Mouse (Mus musculus): ENCODE results near the gene C5ar1. TPM values are rescaled to one million over a fixed set of nuclear protein-coding genes. Genes with fewer than 3 reads are reported as not detected.

C5ar1 gene
- polyA plus RNA-seq, 1 experiment from 2014 or later: 0.79 TPM

DNA sequence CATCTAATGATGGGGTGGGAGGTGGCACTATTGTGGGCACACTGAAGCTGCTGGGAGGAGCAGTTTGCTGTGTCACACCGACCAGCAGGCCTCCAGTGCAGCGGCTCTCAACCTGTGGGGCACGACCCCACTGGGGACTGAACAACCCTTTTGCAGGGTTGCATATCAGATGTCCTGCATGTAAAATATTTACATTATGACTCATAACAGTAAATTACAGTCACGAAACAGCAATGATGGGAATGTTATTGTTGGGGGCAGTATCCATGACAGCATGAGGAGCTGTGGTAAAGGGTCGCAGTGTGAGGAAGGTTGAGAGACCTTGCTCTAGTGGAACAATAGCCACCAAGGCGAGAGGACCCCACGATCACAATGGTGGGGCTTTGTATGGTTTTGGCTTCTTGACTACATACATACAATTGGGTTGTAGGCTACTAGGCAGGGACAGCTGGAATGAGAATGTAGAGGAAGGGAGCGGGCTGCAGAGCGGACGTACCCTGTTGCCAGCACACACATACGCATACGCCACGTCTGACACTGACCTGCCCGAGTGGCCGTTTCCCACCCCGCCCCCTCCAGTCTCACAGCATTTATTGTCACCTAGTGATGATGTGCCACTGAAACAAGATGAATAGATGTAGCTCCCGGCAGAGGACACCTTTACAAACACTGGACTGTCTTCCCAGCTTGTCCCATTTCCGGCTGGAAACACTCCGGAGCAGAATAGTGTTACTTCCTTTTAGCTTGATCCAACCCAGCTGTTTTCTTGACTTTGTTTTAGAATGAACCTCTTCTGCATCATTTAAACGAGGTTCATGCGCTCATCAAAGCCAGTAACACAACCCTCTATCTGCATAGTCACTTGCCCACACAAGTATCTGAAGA lies 50.3 kb downstream of the C5ar1 start:
- H3K4me2 ChIP-seq (replicated peaks): no peak overlapping the region
- no peak for ATAC-seq (ENCODE audit: low FRiP score)
- H3K9me3 ChIP-seq (replicated peaks): no peaks in the 10 kb centered on the region
- no peak overlapping the region for H3K4me3 ChIP-seq
- H3K36me3 ChIP-seq: peaks cover 96% of the 10 kb centered on the region
- H3K9ac ChIP-seq: no peak overlapping the region
- H3K27me3 ChIP-seq: no peaks in the 10 kb centered on the region
- H3K27ac ChIP-seq: no peak overlapping the region
- H3K4me1 ChIP-seq: no peaks in the 10 kb centered on the region
- 91% methylated on average over 21 of the region's 21 CpGs for WGBS

DNA sequence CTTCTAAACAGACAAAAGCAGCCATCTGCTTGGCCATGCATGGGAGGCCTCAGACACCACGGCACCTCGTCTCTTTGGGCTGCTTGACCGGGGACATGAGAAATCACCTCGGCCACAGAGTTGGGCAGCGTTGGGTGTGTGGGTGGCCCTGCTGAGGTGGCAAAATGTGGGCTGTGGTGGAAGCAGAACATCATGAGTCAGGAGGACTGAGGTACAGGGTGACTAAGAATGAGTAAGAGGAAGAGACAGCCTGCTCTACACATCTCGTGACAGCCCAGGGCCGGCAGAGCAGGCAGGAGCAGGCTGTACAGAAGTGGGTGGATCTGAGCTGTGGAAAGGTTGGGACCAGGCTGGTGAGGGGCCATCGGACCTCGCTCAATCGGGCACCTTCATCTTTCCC lies 51.8 kb downstream of the C5ar1 start:
- H3K9me3 ChIP-seq (replicated peaks): no peaks in the 10 kb centered on the region
- no peaks in the 10 kb centered on the region for H3K4me1 ChIP-seq
- 0 out of 2 replicates have a peak overlapping the region, but pooled peaks have one; percentile 24 for H3K9ac ChIP-seq
- 84% methylated on average over 10 of the region's 10 CpGs for WGBS
- ATAC-seq (ENCODE audit: low FRiP score): no peak
- no peak overlapping the region for H3K4me3 ChIP-seq
- H3K4me2 ChIP-seq (replicated peaks): no peak overlapping the region
- H3K27me3 ChIP-seq: no peaks in the 10 kb centered on the region
- peaks cover 95% of the 10 kb centered on the region for H3K36me3 ChIP-seq
- no peak overlapping the region for H3K27ac ChIP-seq

DNA sequence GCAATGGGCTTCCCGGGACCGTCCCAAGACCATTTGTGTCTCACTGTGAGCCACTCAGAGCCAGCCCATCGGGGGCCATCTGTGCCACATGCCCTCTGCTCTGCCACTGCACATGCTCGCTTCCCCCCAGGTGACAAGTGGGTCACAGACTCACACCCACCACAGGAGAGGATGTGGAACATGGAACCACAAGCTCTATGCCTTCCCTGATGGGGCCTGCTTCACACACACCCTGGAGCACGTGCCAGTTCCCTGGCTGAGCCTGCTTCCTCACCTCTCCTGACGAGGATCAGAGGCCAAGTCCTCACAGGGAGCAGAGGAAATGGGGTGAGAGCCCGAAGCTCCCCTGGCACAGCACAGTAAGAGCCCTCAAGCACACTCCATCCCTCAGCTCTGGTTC lies 52.3 kb downstream of the C5ar1 start:
- Histone ChIP-seq H3K27me3 (no peaks in the 10 kb centered on the region), H3K4me1 (no peaks in the 10 kb centered on the region), H3K4me2 (replicated peaks) (no peak overlapping the region), H3K9ac (0 out of 2 replicates have a peak overlapping the region, but pooled peaks have one; percentile 24), H3K4me3 (no peak overlapping the region), H3K36me3 (peaks cover 95% of the 10 kb centered on the region), H3K9me3 (replicated peaks) (no peaks in the 10 kb centered on the region), H3K27ac (no peak overlapping the region)
- WGBS: 88% methylated on average over 7 of the region's 7 CpGs
- no peak for ATAC-seq (ENCODE audit: low FRiP score)

DNA sequence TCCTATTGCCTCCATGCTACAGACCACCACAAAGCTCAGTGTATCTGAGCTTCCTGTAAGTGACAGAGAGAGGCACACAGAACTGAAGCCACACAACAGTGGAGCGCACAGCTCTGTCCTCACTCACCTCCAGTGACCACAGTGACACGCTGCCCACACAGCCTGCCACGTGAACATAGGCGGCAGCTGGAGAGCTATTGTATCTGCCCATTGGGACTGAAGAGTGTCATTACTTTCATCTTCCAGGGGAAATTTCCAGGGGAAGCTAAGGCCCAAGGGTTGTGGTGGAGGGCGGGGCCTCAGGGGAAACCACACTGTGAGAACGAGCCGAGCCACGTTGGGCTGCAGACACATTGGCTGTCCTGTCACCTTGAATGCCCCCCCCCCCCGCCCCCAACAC lies 54.5 kb downstream of the C5ar1 start:
- H3K36me3 ChIP-seq: peaks cover 95% of the 10 kb centered on the region

DNA sequence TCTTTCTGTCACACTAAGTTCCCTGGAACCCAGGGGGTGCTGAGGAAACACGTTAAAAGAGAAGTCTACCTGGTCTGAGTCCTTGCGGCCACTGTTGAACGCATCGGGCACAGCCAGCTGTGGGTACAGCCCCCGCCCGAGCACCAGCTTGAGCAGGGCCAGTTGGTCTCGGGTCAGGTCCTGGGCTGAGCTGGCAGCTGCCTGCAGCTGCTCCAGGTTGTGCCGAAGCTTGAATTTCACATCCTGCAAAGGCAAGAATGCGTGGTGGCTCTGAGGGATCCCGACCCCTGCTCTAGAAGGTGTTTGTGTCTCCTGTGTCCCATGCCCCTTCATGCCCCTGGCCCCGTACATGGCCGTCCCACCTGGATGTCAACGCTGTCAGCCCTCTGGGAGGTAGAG lies 55.8 kb downstream of the C5ar1 start:
- no peaks in the 10 kb centered on the region for H3K4me1 ChIP-seq
- no peaks in the 10 kb centered on the region for H3K9me3 ChIP-seq (replicated peaks)
- H3K4me2 ChIP-seq (replicated peaks): no peak overlapping the region
- no peak for ATAC-seq (ENCODE audit: low FRiP score)
- H3K4me3 ChIP-seq: no peak overlapping the region
- no peak overlapping the region for H3K27ac ChIP-seq
- 91% methylated on average over 13 of the region's 13 CpGs for WGBS
- no peaks in the 10 kb centered on the region for H3K27me3 ChIP-seq
- H3K9ac ChIP-seq: no peak overlapping the region
- H3K36me3 ChIP-seq: peaks cover 95% of the 10 kb centered on the region

More for the DNA sequence above, 54.5 kb downstream of the C5ar1 start:
- Histone ChIP-seq H3K27me3 (no peaks in the 10 kb centered on the region), H3K4me2 (replicated peaks) (no peak overlapping the region), H3K4me1 (no peaks in the 10 kb centered on the region), H3K9ac (no peak overlapping the region), H3K4me3 (no peak overlapping the region), H3K27ac (no peak overlapping the region), H3K9me3 (replicated peaks) (no peaks in the 10 kb centered on the region)
- 77% methylated on average over 9 of the region's 9 CpGs for WGBS
- no peak for ATAC-seq (ENCODE audit: low FRiP score)

DNA sequence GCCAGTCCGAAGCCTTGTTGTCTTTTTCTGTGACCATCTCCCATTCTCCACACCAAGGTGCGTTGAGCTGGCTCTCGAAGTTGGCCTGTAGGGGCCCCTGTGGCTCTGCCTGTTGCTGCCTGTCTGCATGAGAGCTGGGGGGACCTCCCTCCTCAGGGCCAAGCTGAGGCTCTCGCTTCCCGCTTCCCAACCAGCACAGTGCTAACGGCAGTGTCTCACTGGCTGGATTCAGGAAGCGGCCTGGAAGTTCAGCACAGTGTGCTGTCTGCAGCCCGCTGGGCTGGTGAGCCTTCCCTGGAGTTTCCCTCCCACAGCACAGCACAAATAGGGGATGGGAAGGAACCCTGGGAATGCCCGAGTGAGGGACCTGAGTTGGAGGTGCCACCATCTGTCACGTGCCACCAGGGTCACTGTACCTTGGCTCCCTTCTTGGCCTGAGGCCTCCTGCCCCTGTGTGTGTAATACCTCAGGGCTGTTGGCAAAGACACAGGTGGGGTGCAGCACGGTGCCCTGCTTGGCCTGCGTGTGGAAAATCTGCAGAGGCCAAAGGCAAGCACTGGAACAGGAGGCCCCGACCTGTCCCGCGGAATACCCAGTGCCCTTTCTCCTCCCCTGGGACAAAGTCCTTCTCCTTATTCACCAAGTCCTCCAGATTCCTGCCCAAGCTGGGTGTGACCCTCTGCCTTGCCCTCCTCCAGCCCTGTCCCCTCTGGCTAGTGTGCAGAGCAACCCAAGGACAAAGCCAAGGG lies 56.4 kb downstream of the C5ar1 start:
- no peaks in the 10 kb centered on the region for H3K9me3 ChIP-seq (replicated peaks)
- no peak overlapping the region for H3K27ac ChIP-seq
- no peak for ATAC-seq (ENCODE audit: low FRiP score)
- H3K4me1 ChIP-seq: no peaks in the 10 kb centered on the region
- H3K4me3 ChIP-seq: no peak overlapping the region
- H3K36me3 ChIP-seq: peaks cover 98% of the 10 kb centered on the region
- WGBS: 85% methylated on average over 15 of the region's 15 CpGs
- H3K27me3 ChIP-seq: no peaks in the 10 kb centered on the region
- no peak overlapping the region for H3K9ac ChIP-seq
- H3K4me2 ChIP-seq (replicated peaks): no peak overlapping the region

DNA sequence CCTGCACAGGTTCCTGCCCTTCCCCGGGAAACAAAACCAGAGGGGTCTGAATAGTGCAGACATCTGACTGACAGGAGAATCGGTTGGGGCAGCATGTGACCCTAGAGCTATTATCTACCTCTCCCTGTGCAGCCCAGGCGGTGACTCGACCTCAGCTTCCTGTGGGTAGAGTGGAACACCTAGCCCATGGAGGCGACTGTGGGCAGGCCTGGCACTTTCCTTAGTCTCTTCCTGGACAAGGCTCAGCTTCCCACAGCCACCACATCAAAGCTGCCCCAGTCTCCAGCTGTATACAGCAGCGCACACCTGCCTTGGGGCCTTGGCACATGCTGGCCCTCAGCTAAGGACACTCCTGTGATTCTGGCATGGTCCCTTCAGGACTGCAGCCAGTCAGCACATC lies 58.2 kb downstream of the C5ar1 start:
- 87% methylated on average over 6 of the region's 6 CpGs for WGBS

DNA sequence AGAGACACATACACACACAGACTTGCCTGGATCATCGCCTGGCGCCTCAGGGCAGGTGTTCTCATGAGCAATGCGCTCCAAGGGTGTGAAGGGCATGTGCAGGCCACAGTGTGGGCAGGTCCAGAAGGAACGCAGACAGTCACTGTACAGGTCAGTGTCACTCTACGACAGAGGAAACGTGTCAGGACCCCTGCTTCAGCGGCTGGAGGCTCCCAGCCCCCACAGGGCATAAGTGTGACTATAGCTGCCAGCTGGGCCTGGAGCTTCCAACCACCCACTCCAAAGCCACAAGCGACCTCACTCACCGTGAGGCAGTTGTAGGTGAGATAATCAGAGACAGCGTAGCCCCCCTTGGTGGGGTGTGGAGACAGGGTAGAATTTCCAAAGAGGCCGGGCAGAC lies 60.8 kb downstream of the C5ar1 start:
- no peak overlapping the region for H3K4me3 ChIP-seq
- WGBS: 89% methylated on average over 11 of the region's 11 CpGs

More for the DNA sequence above, 58.2 kb downstream of the C5ar1 start:
- ATAC-seq (ENCODE audit: low FRiP score): no peak
- no peaks in the 10 kb centered on the region for H3K9me3 ChIP-seq (replicated peaks)
- no peaks in the 10 kb centered on the region for H3K27me3 ChIP-seq
- peaks cover 98% of the 10 kb centered on the region for H3K36me3 ChIP-seq
- no peak overlapping the region for H3K4me3 ChIP-seq
- no peak overlapping the region for H3K9ac ChIP-seq
- no peaks in the 10 kb centered on the region for H3K4me1 ChIP-seq
- H3K4me2 ChIP-seq (replicated peaks): no peak overlapping the region
- no peak overlapping the region for H3K27ac ChIP-seq

DNA sequence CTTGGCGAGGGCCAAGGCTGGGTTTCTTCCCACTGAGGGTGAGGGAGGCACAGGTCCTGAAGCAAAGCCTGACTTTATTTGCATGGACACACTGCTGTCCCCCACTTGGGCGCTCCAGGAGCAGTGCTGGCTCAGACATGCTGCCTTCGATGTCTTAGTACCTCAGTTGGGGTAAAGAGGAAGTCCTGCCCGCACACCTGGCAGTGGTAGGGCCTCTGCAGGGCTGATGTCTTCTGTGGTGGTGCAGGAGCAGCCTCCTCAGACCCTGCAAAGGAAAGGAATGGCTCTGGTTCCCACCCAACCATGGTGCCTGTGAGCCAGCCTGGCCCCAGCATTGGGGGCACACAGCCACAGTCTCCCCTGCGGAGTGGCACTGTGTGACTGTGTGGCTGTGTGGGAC lies 62.2 kb downstream of the C5ar1 start:
- no peak overlapping the region for H3K4me2 ChIP-seq (replicated peaks)
- H3K4me3 ChIP-seq: no peak overlapping the region
- peak overlapping the region; percentile 8; the same call in 1 of the 2 replicates for H3K9ac ChIP-seq
- no peaks in the 10 kb centered on the region for H3K9me3 ChIP-seq (replicated peaks)
- 0 out of 2 replicates have a peak, but pooled peaks cover 2% of the 10 kb centered on the region for H3K4me1 ChIP-seq
- WGBS: 87% methylated on average over 5 of the region's 5 CpGs
- no peak for ATAC-seq (ENCODE audit: low FRiP score)
- no peaks in the 10 kb centered on the region for H3K27me3 ChIP-seq
- H3K27ac ChIP-seq: no peak overlapping the region
- H3K36me3 ChIP-seq: peaks cover 70% of the 10 kb centered on the region

More for the DNA sequence above, 60.8 kb downstream of the C5ar1 start:
- Histone ChIP-seq H3K4me2 (replicated peaks) (no peak overlapping the region), H3K36me3 (peaks cover 84% of the 10 kb centered on the region), H3K27me3 (no peaks in the 10 kb centered on the region), H3K9ac (no peak overlapping the region), H3K4me1 (no peaks in the 10 kb centered on the region), H3K9me3 (replicated peaks) (no peaks in the 10 kb centered on the region), H3K27ac (no peak overlapping the region)
- ATAC-seq (ENCODE audit: low FRiP score): no peak

Other genes with a start within 250 kb of the C5ar1 start
- gene Bicra, start 211.6 kb downstream of the C5ar1 start, polyA plus RNA-seq (2016; fragmentation: Nextera tagmentation; extraction: Ambion mirVana): 10.3 and 10.7 TPM in 2 replicates
- 0.05 and 0.07 TPM in 2 replicates for gene Zfp541, start 197.7 kb downstream of the C5ar1 start, polyA plus RNA-seq (2016; fragmentation: Nextera tagmentation; extraction: Ambion mirVana)
- 182 and 191 TPM in 2 replicates for gene Napa, start 161.1 kb downstream of the C5ar1 start, polyA plus RNA-seq (2016; fragmentation: Nextera tagmentation; extraction: Ambion mirVana)
- gene Kptn, start 139.6 kb downstream of the C5ar1 start, polyA plus RNA-seq (2016; fragmentation: Nextera tagmentation; extraction: Ambion mirVana): 30.9 and 31.5 TPM in 2 replicates
- 1.1 and 1.3 TPM in 2 replicates for gene Slc8a2, start 129.7 kb downstream of the C5ar1 start, polyA plus RNA-seq (2016; fragmentation: Nextera tagmentation; extraction: Ambion mirVana)
- 136 and 138 TPM in 2 replicates for gene Meis3, start 84.5 kb downstream of the C5ar1 start, polyA plus RNA-seq (2016; fragmentation: Nextera tagmentation; extraction: Ambion mirVana)
- gene Dhx34, start 37.5 kb downstream of the C5ar1 start, polyA plus RNA-seq (2016; fragmentation: Nextera tagmentation; extraction: Ambion mirVana): 16.9 and 19.2 TPM in 2 replicates
- not detected in 2 replicates for gene C5ar2, start 15.4 kb downstream of the C5ar1 start, polyA plus RNA-seq (2016; fragmentation: Nextera tagmentation; extraction: Ambion mirVana)
- gene Inafm1, start 14.1 kb upstream of the C5ar1 start, polyA plus RNA-seq (2016; fragmentation: Nextera tagmentation; extraction: Ambion mirVana): 23.3 and 25.4 TPM in 2 replicates
- gene Ccdc9, start 27.3 kb upstream of the C5ar1 start, polyA plus RNA-seq (2016; fragmentation: Nextera tagmentation; extraction: Ambion mirVana): 43.4 and 46.7 TPM in 2 replicates
- gene Bbc3, start 48.9 kb upstream of the C5ar1 start, polyA plus RNA-seq (2016; fragmentation: Nextera tagmentation; extraction: Ambion mirVana): 20.0 and 21.1 TPM in 2 replicates
- 307 and 311 TPM in 2 replicates for gene Sae1, start 128.3 kb upstream of the C5ar1 start, polyA plus RNA-seq (2016; fragmentation: Nextera tagmentation; extraction: Ambion mirVana)
- 26.4 and 30.0 TPM in 2 replicates for gene Zc3h4, start 141.4 kb upstream of the C5ar1 start, polyA plus RNA-seq (2016; fragmentation: Nextera tagmentation; extraction: Ambion mirVana)
- 52.6 and 55.9 TPM in 2 replicates for gene Tmem160, start 193.2 kb upstream of the C5ar1 start, polyA plus RNA-seq (2016; fragmentation: Nextera tagmentation; extraction: Ambion mirVana)
- 1.2 and 1.7 TPM in 2 replicates for gene Npas1, start 218.2 kb upstream of the C5ar1 start, polyA plus RNA-seq (2016; fragmentation: Nextera tagmentation; extraction: Ambion mirVana)